In the genomic region with DNA sequence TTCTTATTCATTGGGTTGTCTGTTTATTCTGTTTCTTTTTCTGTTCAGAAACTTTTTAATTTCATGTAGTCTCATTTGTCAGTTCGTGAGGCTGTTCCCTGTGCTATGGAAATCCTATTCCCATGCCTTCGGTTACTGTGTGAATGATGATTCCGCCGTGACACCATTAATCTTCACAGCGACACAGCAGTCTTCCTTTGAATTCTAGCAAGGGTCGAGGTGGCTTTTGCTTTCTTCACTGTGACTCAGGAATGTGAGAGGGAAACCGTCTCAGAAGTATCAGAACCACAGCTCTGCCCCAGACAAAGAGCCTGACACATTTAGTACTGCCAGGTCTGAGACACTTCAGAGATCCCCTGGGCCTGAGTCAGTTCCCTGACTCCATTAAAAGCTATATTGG, we compare ENCODE assay signal across 23 mouse cellular contexts. TPM values are rescaled to one million over a fixed set of nuclear protein-coding genes. Genes with fewer than 3 reads are reported as not detected.
DNase-seq lines count a peak whose midpoint lies in the region; ATAC-seq and TF ChIP-seq lines count a peak whose summit lies in the region.
"Had no signal": no experiment of that assay in that cellular context is flagged by ENCODE, and none has a peak within 500 bp of the region (broad histone marks: within the 10 kb centered on the region; RNA-seq: fewer than 3 reads in every experiment).

No protein-coding gene starts in this region.

- peaks cover 23% of the 10 kb centered on the region for H3K36me3 ChIP-seq in heart, embryonic 10.5 days
- H3K36me3 ChIP-seq in hindbrain, embryonic 10.5 days, result no peaks in the 10 kb centered on the region
- no peaks in the 10 kb centered on the region for H3K36me3 ChIP-seq in hindbrain, embryonic 14.5 days (replicated peaks; ENCODE audit: control insufficient read depth, insufficient read depth)
- peaks cover 17% of the 10 kb centered on the region for H3K36me3 ChIP-seq in heart, embryonic 16.5 days (ENCODE audit: control insufficient read depth, insufficient read depth)
- H3K36me3 ChIP-seq: embryonic facial prominence, embryonic 12.5 days; hindbrain, embryonic 13.5 days; intestine, embryonic 15.5 days; limb, embryonic 13.5 days; liver, embryonic 12.5 days; stomach, embryonic 15.5 days had no signal

- H3K9ac ChIP-seq in hindbrain, embryonic 14.5 days, result no peak overlapping the region
- H3K9ac ChIP-seq in heart, embryonic 16.5 days (ENCODE audit: low read length), result 0 out of 2 replicates have a peak overlapping the region, but pooled peaks have one; percentile 18
- H3K9ac ChIP-seq: embryonic facial prominence, embryonic 12.5 days; hindbrain, embryonic 13.5 days; intestine, embryonic 15.5 days; limb, embryonic 13.5 days; liver, embryonic 12.5 days; stomach, embryonic 15.5 days had no signal

- 40% methylated on average over 7 of the region's 7 CpGs for WGBS in heart, embryonic 10.5 days
- WGBS in hindbrain, embryonic 10.5 days, result 66% methylated on average over 7 of the region's 7 CpGs
- 35% methylated on average over 7 of the region's 7 CpGs for WGBS in hindbrain, embryonic 14.5 days
- WGBS in heart, embryonic 16.5 days, result 37% methylated on average over 7 of the region's 7 CpGs

- DNase-seq in heart, embryonic 10.5 days (ENCODE audit: low spot score), result no peak
- no peak for DNase-seq in heart, postnatal 10 days
- no peak for DNase-seq in hindbrain, embryonic 10.5 days (ENCODE audit: low spot score)
- no peak for DNase-seq in hindbrain, embryonic 14.5 days (ENCODE audit: low spot score)
- peak; percentile 9 for DNase-seq in brain, embryonic 14.5 days (ENCODE audit: low read depth)
- DNase-seq in thymus, postnatal 4 days, result no peak
- DNase-seq in thymus, postnatal 36 days, result no peak
- DNase-seq: adrenal gland, postnatal 25 days; cerebellum, adult 9-10 months; gastrocnemius, postnatal 36 days; kidney, postnatal 36 days; layer of hippocampus, adult 9-11 months; lung, adult 18-20 months; lung, postnatal 10 days; midbrain, embryonic 14.5 days had no signal

- no peak for ATAC-seq in hindbrain, embryonic 14.5 days (ENCODE audit: low FRiP score)
- no peak for ATAC-seq in heart, embryonic 16.5 days (replicated peaks; ENCODE audit: extremely low read depth, insufficient read depth, low FRiP score)
- ATAC-seq: CD4-positive, CD25-positive, alpha-beta regulatory T cell, adult 4 months; intestine, embryonic 15.5 days; liver, embryonic 12.5 days had no signal

- no peaks in the 10 kb centered on the region for H3K9me3 ChIP-seq in heart, embryonic 10.5 days
- no peaks in the 10 kb centered on the region for H3K9me3 ChIP-seq in hindbrain, embryonic 10.5 days
- H3K9me3 ChIP-seq in hindbrain, embryonic 14.5 days (ENCODE audit: control insufficient read depth, low read length), result no peaks in the 10 kb centered on the region
- H3K9me3 ChIP-seq in heart, embryonic 16.5 days (replicated peaks; ENCODE audit: control insufficient read depth, low read length), result no peaks in the 10 kb centered on the region
- H3K9me3 ChIP-seq: embryonic facial prominence, embryonic 12.5 days; hindbrain, embryonic 13.5 days; intestine, embryonic 15.5 days; limb, embryonic 13.5 days; liver, embryonic 12.5 days; stomach, embryonic 15.5 days had no signal

- H3K27ac ChIP-seq in heart, embryonic 10.5 days, result peak overlapping the region; percentile 85
- peak overlapping the region; percentile 29; the same call in 1 of the 2 replicates for H3K27ac ChIP-seq in hindbrain, embryonic 10.5 days
- H3K27ac ChIP-seq in hindbrain, embryonic 14.5 days, result no peak overlapping the region
- H3K27ac ChIP-seq in heart, embryonic 16.5 days (ENCODE audit: low read length), result peak overlapping the region; percentile 93
- H3K27ac ChIP-seq: embryonic facial prominence, embryonic 12.5 days; hindbrain, embryonic 13.5 days; intestine, embryonic 15.5 days; limb, embryonic 13.5 days; liver, embryonic 12.5 days; stomach, embryonic 15.5 days had no signal

- H3K4me1 ChIP-seq in heart, embryonic 10.5 days, result peaks cover 43% of the 10 kb centered on the region
- H3K4me1 ChIP-seq in hindbrain, embryonic 10.5 days (replicated peaks), result peaks cover 25% of the 10 kb centered on the region
- no peaks in the 10 kb centered on the region for H3K4me1 ChIP-seq in hindbrain, embryonic 14.5 days (replicated peaks; ENCODE audit: control insufficient read depth, insufficient read depth, low read length)
- H3K4me1 ChIP-seq in heart, embryonic 16.5 days (ENCODE audit: control insufficient read depth, insufficient read depth, low read length), result peaks cover 36% of the 10 kb centered on the region
- H3K4me1 ChIP-seq: embryonic facial prominence, embryonic 12.5 days; intestine, embryonic 15.5 days; stomach, embryonic 15.5 days had no signal

- intact Hi-C loops in heart, postnatal 10 days (cut with DNase I), result loop anchor here (2.0 kb wide), 1 partner anchor 41 kb away; no protein-coding TSS in a partner anchor

- no peak overlapping the region for H3K4me2 ChIP-seq in hindbrain, embryonic 14.5 days (replicated peaks)
- H3K4me2 ChIP-seq in heart, embryonic 16.5 days (ENCODE audit: low read depth, low read length), result peak overlapping the region; percentile 3; the same call in 1 of the 2 replicates
- H3K4me2 ChIP-seq: embryonic facial prominence, embryonic 12.5 days; hindbrain, embryonic 13.5 days; intestine, embryonic 15.5 days; limb, embryonic 13.5 days; liver, embryonic 12.5 days; stomach, embryonic 15.5 days had no signal

- no peaks in the 10 kb centered on the region for H3K27me3 ChIP-seq in heart, embryonic 10.5 days (ENCODE audit: insufficient read depth, poor library complexity, severe bottlenecking)
- no peaks in the 10 kb centered on the region for H3K27me3 ChIP-seq in hindbrain, embryonic 10.5 days (ENCODE audit: insufficient read depth, poor library complexity, severe bottlenecking)
- H3K27me3 ChIP-seq in hindbrain, embryonic 14.5 days (ENCODE audit: control insufficient read depth, insufficient read depth, low read length), result no peaks in the 10 kb centered on the region
- H3K27me3 ChIP-seq in heart, embryonic 16.5 days (ENCODE audit: control insufficient read depth, insufficient read depth, low read length), result no peaks in the 10 kb centered on the region
- H3K27me3 ChIP-seq: embryonic facial prominence, embryonic 12.5 days; hindbrain, embryonic 13.5 days; intestine, embryonic 15.5 days; limb, embryonic 13.5 days; liver, embryonic 12.5 days; stomach, embryonic 15.5 days had no signal

- TF ChIP-seq CTCF in brain, embryonic 14.5 days (IDR thresholded peaks at IDR 0.05; ENCODE audit: borderline replicate concordance, extremely low read depth, insufficient read depth, insufficient read length), result no peak

- no peak overlapping the region for H3K4me3 ChIP-seq in heart, embryonic 10.5 days
- H3K4me3 ChIP-seq in hindbrain, embryonic 10.5 days, result no peak overlapping the region
- H3K4me3 ChIP-seq in hindbrain, embryonic 14.5 days (replicated peaks; ENCODE audit: low read length), result no peak overlapping the region
- H3K4me3 ChIP-seq in heart, embryonic 16.5 days (ENCODE audit: low read length), result no peak overlapping the region
- H3K4me3 ChIP-seq: embryonic facial prominence, embryonic 12.5 days; hindbrain, embryonic 13.5 days; intestine, embryonic 15.5 days; limb, embryonic 13.5 days; liver, embryonic 12.5 days; stomach, embryonic 15.5 days had no signal

- TF ChIP-seq POLR2A in brain, embryonic 14.5 days (IDR thresholded peaks at IDR 0.05; ENCODE audit: borderline replicate concordance, extremely low read depth, insufficient read depth, insufficient read length, poor library complexity, severe bottlenecking), result no peak

RNA-seq across cellular contexts. Expression of a gene that starts 42.8 kb away (rescaled TPM):
- polyA plus RNA-seq in heart, embryonic 10.5 days (2016; fragmentation: Nextera tagmentation; extraction: Ambion mirVana), result 66.8 and 109 TPM in 2 replicates
- 100 to 1,000 TPM; 118 to 162 TPM for total RNA-seq in heart, postnatal 10 days (2021)
- 5.6 and 8.5 TPM in 2 replicates for polyA plus RNA-seq in hindbrain, embryonic 10.5 days (2016; fragmentation: Nextera tagmentation; extraction: Ambion mirVana)
- polyA plus RNA-seq in hindbrain, embryonic 14.5 days (2014; fragmentation: Nextera tagmentation; extraction: Ambion mirVana), result 2.0 and 2.4 TPM in 2 replicates
- polyA plus RNA-seq in brain, embryonic 14.5 days (2012; rRNA removed), result 1.3 and 1.5 TPM in 2 replicates
- polyA plus RNA-seq in heart, embryonic 16.5 days (2015; fragmentation: Nextera tagmentation; extraction: Ambion mirVana), result 116 and 117 TPM in 2 replicates

RNA-seq across cellular contexts. Expression of a gene that starts 46.9 kb away (rescaled TPM):
- 44.5 and 53.1 TPM in 2 replicates for polyA plus RNA-seq in heart, embryonic 10.5 days (2016; fragmentation: Nextera tagmentation; extraction: Ambion mirVana)
- total RNA-seq in heart, postnatal 10 days (2021), result 10 to 100 TPM; 25.0 to 28.6 TPM
- polyA plus RNA-seq in hindbrain, embryonic 10.5 days (2016; fragmentation: Nextera tagmentation; extraction: Ambion mirVana), result 39.8 and 43.3 TPM in 2 replicates
- 31.1 and 31.3 TPM in 2 replicates for polyA plus RNA-seq in hindbrain, embryonic 14.5 days (2014; fragmentation: Nextera tagmentation; extraction: Ambion mirVana)
- polyA plus RNA-seq in brain, embryonic 14.5 days (2012; rRNA removed), result 21.3 and 29.8 TPM in 2 replicates
- 38.9 and 41.5 TPM in 2 replicates for polyA plus RNA-seq in heart, embryonic 16.5 days (2015; fragmentation: Nextera tagmentation; extraction: Ambion mirVana)
